Mouse (Mus musculus): ENCODE measurements around the gene Nrf1. TPM values are rescaled to one million over a fixed set of nuclear protein-coding genes. Genes with fewer than 3 reads are reported as not detected.

The Nrf1 gene
- total RNA-seq, 2 experiments from 2014 or later, result 31.3 to 34.2 TPM

GRCm38 (mm10) chr6:30173551-30174460 is 126.0 kb downstream of the Nrf1 start:
- DNase-seq (ENCODE audit: low spot score in 2 of 2), result no peak

GRCm38 (mm10) chr6:30174461-30175224 is 126.9 kb downstream of the Nrf1 start:
- DNase-seq (ENCODE audit: low spot score in 2 of 2), result no peak

GRCm38 (mm10) chr6:30175225-30175917 is 127.6 kb downstream of the Nrf1 start:
- no peak for DNase-seq (ENCODE audit: low spot score in 2 of 2)

GRCm38 (mm10) chr6:30175918-30176421 is 128.2 kb downstream of the Nrf1 start:
- DNase-seq (ENCODE audit: low spot score in 2 of 2), result no peak

- no peak for DNase-seq (ENCODE audit: low spot score in 2 of 2)
These were observed 128.7 kb downstream of the Nrf1 start for GRCm38 (mm10) chr6:30176496-30176895.

- DNase-seq (ENCODE audit: low spot score in 2 of 2), result no peak
These were observed 129.5 kb downstream of the Nrf1 start for GRCm38 (mm10) chr6:30177305-30177704.

- no peak for DNase-seq (ENCODE audit: low spot score in 2 of 2)
These were observed 130.3 kb downstream of the Nrf1 start for GRCm38 (mm10) chr6:30178023-30178639.

- no peak for DNase-seq (ENCODE audit: low spot score in 2 of 2)
These were observed 131.3 kb downstream of the Nrf1 start for GRCm38 (mm10) chr6:30179046-30179445.

GRCm38 (mm10) chr6:30180321-30180720 is 132.5 kb downstream of the Nrf1 start:
- DNase-seq (ENCODE audit: low spot score in 2 of 2), result no peak

- no peak for DNase-seq (ENCODE audit: low spot score in 2 of 2)
These were observed 134.2 kb downstream of the Nrf1 start for GRCm38 (mm10) chr6:30182038-30182437.

GRCm38 (mm10) chr6:30183624-30184023 is 135.8 kb downstream of the Nrf1 start:
- DNase-seq (ENCODE audit: low spot score in 2 of 2), result no peak

- DNase-seq (ENCODE audit: low spot score in 2 of 2), result no peak
These were observed 147.9 kb downstream of the Nrf1 start for GRCm38 (mm10) chr6:30195656-30196055.

GRCm38 (mm10) chr6:30196143-30196542 is 148.4 kb downstream of the Nrf1 start:
- no peak for DNase-seq (ENCODE audit: low spot score in 2 of 2)

Small RNA genes lying within 50 kb of the gene (microRNA-seq; reads per million reads assigned to microRNA genes)
- gene Mir182 (423 reads per million, percentile 64 among the genes with 10 or more reads in this experiment), gene Mir183 (286 reads per million, percentile 60 among the genes with 10 or more reads in this experiment), gene Mir96 (16.6 reads per million, percentile 28 among the genes with 10 or more reads in this experiment)

Other genes starting within 250 kb of the Nrf1 start
- gene Strip2, start 131.0 kb upstream of the Nrf1 start, total RNA-seq (2021), result 1 to 10 TPM; 2.2 to 2.6 TPM